Mouse (Mus musculus) limb, embryonic 15.5 days (tissue): Measurements from ENCODE around the gene Ppfibp1. TPM values are rescaled to one million over a fixed set of nuclear protein-coding genes. Genes with fewer than 3 reads are reported as not detected.

Source experiments
- ATAC-seq: fragments of 200-750 bp; cut with Nextera tagmentation; 2 replicates; pipeline ENCODE4 v1.8.0; 2017; ENCODE audit warnings: low read depth, moderate TSS enrichment; ENCODE audit not compliant: insufficient number of reproducible peaks, low FRiP score, low TSS enrichment
- H3K27ac ChIP-seq: fragments of 300-500 bp; sonication (generic); 2 replicates; pipeline ENCODE4 v1.5.1; 2015; ENCODE audit warnings: moderate library complexity, mild to moderate bottlenecking, inconsistent platforms
- H3K27me3 ChIP-seq: fragments of 300-500 bp; sonication (generic); 2 replicates; pipeline ENCODE4 v1.6.1; 2015; ENCODE audit warnings: inconsistent platforms
- H3K36me3 ChIP-seq: fragments of 300-500 bp; sonication (generic); 2 replicates; pipeline ENCODE4 v1.6.1; 2015; ENCODE audit warnings: inconsistent platforms
- H3K4me1 ChIP-seq: fragments of 300-500 bp; sonication (generic); 2 replicates; pipeline ENCODE4 v1.6.1; 2015; ENCODE audit warnings: inconsistent platforms
- H3K4me2 ChIP-seq: fragments of 300-500 bp; sonication (generic); 2 replicates; pipeline ENCODE4 v1.6.1; 2015; ENCODE audit warnings: mild to moderate bottlenecking, inconsistent platforms
- H3K4me3 ChIP-seq: fragments of 300-500 bp; sonication (generic); 2 replicates; pipeline ENCODE4 v1.5.1; 2015; ENCODE audit warnings: mild to moderate bottlenecking, inconsistent platforms
- H3K9ac ChIP-seq: fragments of 300-500 bp; sonication (generic); 2 replicates; pipeline ENCODE4 v1.6.1; 2015; ENCODE audit warnings: inconsistent platforms
- H3K9me3 ChIP-seq: fragments of 300-500 bp; sonication (generic); 2 replicates; pipeline ENCODE4 v1.6.1; 2016; ENCODE audit warnings: inconsistent platforms
- WGBS: fragments of 180-500 bp; shearing (Covaris S2); methylation state at CpG from one replicate; pipeline ENCODE4 v1.1.7; 2015; 5-methylcytosine and 5-hydroxymethylcytosine counted together
- polyA plus RNA-seq: library from polyadenylated mRNA; unstranded; fragments of >200 nt; fragmentation: Nextera tagmentation; extraction: Ambion mirVana; gene quantifications from 2 replicates; pipeline ENCODE4 v1.2.1, GENCODE M21; 2015

The Ppfibp1 gene
- polyA plus RNA-seq, 1 experiment from 2014 or later = 63.5 TPM

GRCm38 (mm10) chr6:146906000-146906786 lies 17.9 kb downstream of the Ppfibp1 start:
- Histone ChIP-seq H3K27ac (no peak overlapping the region), H3K36me3 (0 out of 2 replicates have a peak, but pooled peaks cover 2% of the 10 kb centered on the region), H3K4me3 (no peak overlapping the region), H3K4me2 (no peak overlapping the region), H3K9me3 (no peaks in the 10 kb centered on the region), H3K27me3 (no peaks in the 10 kb centered on the region), H3K4me1 (peaks cover 20% of the 10 kb centered on the region; the same call in 1 of the 2 replicates), H3K9ac (no peak overlapping the region)
- WGBS = 82% methylated on average over 3 of the region's 3 CpGs
- ATAC-seq = no peak

GRCm38 (mm10) chr6:146907061-146907794 lies 18.9 kb downstream of the Ppfibp1 start:
- ATAC-seq = no peak
- Histone ChIP-seq H3K4me2 (no peak overlapping the region), H3K27ac (no peak overlapping the region), H3K9me3 (no peaks in the 10 kb centered on the region), H3K9ac (no peak overlapping the region), H3K36me3 (no peaks in the 10 kb centered on the region), H3K4me3 (no peak overlapping the region), H3K27me3 (no peaks in the 10 kb centered on the region), H3K4me1 (peaks cover 20% of the 10 kb centered on the region; the same call in 1 of the 2 replicates)
- WGBS = 76% methylated on average over 5 of the region's 5 CpGs

GRCm38 (mm10) chr6:146907795-146908190 lies 19.5 kb downstream of the Ppfibp1 start:
- Histone ChIP-seq H3K27me3 (no peaks in the 10 kb centered on the region), H3K4me2 (no peak overlapping the region), H3K4me1 (peaks cover 24% of the 10 kb centered on the region), H3K36me3 (no peaks in the 10 kb centered on the region), H3K9me3 (no peaks in the 10 kb centered on the region), H3K4me3 (no peak overlapping the region), H3K9ac (no peak overlapping the region), H3K27ac (no peak overlapping the region)
- no peak for ATAC-seq
- WGBS = 93% methylated on average over 1 of the region's 1 CpGs

- Histone ChIP-seq H3K27ac (no peak overlapping the region), H3K4me2 (no peak overlapping the region), H3K4me3 (no peak overlapping the region), H3K9ac (no peak overlapping the region), H3K36me3 (no peaks in the 10 kb centered on the region), H3K27me3 (no peaks in the 10 kb centered on the region), H3K4me1 (peaks cover 33% of the 10 kb centered on the region), H3K9me3 (no peaks in the 10 kb centered on the region)
- 56% methylated on average over 2 of the region's 2 CpGs for WGBS
- ATAC-seq = no peak
These were observed 20.5 kb downstream of the Ppfibp1 start for GRCm38 (mm10) chr6:146908801-146909200.

- peaks cover 37% of the 10 kb centered on the region for H3K4me1 ChIP-seq
- WGBS = 66% methylated on average over 5 of the region's 5 CpGs
- ATAC-seq = no peak
- H3K27me3 ChIP-seq = no peaks in the 10 kb centered on the region
- peak overlapping the region; percentile 38; the same call in 1 of the 2 replicates for H3K27ac ChIP-seq
- H3K9ac ChIP-seq = no peak overlapping the region
- H3K9me3 ChIP-seq = no peaks in the 10 kb centered on the region
- H3K4me3 ChIP-seq = no peak overlapping the region
- H3K36me3 ChIP-seq = no peaks in the 10 kb centered on the region
- no peak overlapping the region for H3K4me2 ChIP-seq
These were observed 21.6 kb downstream of the Ppfibp1 start for GRCm38 (mm10) chr6:146909725-146910489.

GRCm38 (mm10) chr6:146910801-146911200 lies 22.5 kb downstream of the Ppfibp1 start:
- H3K4me2 ChIP-seq = no peak overlapping the region
- H3K9me3 ChIP-seq = no peaks in the 10 kb centered on the region
- H3K36me3 ChIP-seq = no peaks in the 10 kb centered on the region
- no peak for ATAC-seq
- H3K4me3 ChIP-seq = no peak overlapping the region
- H3K4me1 ChIP-seq = peaks cover 37% of the 10 kb centered on the region
- no peaks in the 10 kb centered on the region for H3K27me3 ChIP-seq
- H3K9ac ChIP-seq = no peak overlapping the region
- WGBS = 75% methylated on average over 2 of the region's 2 CpGs
- H3K27ac ChIP-seq = no peak overlapping the region

GRCm38 (mm10) chr6:146912835-146913488 lies 24.7 kb downstream of the Ppfibp1 start:
- Histone ChIP-seq H3K4me3 (no peak overlapping the region), H3K9ac (no peak overlapping the region), H3K27me3 (no peaks in the 10 kb centered on the region), H3K4me2 (no peak overlapping the region), H3K36me3 (no peaks in the 10 kb centered on the region), H3K4me1 (peaks cover 29% of the 10 kb centered on the region), H3K9me3 (no peaks in the 10 kb centered on the region), H3K27ac (peak overlapping the region; percentile 80)
- ATAC-seq = no peak
- WGBS = 17% methylated on average over 3 of the region's 3 CpGs

GRCm38 (mm10) chr6:146913489-146914198 lies 25.4 kb downstream of the Ppfibp1 start:
- no peak for ATAC-seq
- Histone ChIP-seq H3K9ac (no peak overlapping the region), H3K4me3 (no peak overlapping the region), H3K27ac (peak overlapping the region; percentile 80), H3K4me2 (no peak overlapping the region), H3K9me3 (no peaks in the 10 kb centered on the region), H3K36me3 (0 out of 2 replicates have a peak, but pooled peaks cover 3% of the 10 kb centered on the region), H3K27me3 (no peaks in the 10 kb centered on the region), H3K4me1 (peaks cover 28% of the 10 kb centered on the region)
- WGBS = 6% methylated on average over 4 of the region's 4 CpGs

- Histone ChIP-seq H3K27me3 (no peaks in the 10 kb centered on the region), H3K4me3 (no peak overlapping the region), H3K4me1 (peaks cover 17% of the 10 kb centered on the region), H3K4me2 (no peak overlapping the region), H3K9ac (no peak overlapping the region), H3K27ac (no peak overlapping the region), H3K36me3 (0 out of 2 replicates have a peak, but pooled peaks cover 3% of the 10 kb centered on the region), H3K9me3 (no peaks in the 10 kb centered on the region)
- WGBS = 76% methylated on average over 1 of the region's 1 CpGs
- ATAC-seq = no peak
These were observed 27.5 kb downstream of the Ppfibp1 start for GRCm38 (mm10) chr6:146915808-146916207.

- Histone ChIP-seq H3K36me3 (0 out of 2 replicates have a peak, but pooled peaks cover 3% of the 10 kb centered on the region), H3K27ac (no peak overlapping the region), H3K9me3 (no peaks in the 10 kb centered on the region), H3K4me1 (peaks cover 17% of the 10 kb centered on the region), H3K4me2 (no peak overlapping the region), H3K4me3 (no peak overlapping the region), H3K9ac (no peak overlapping the region), H3K27me3 (no peaks in the 10 kb centered on the region)
- 76% methylated on average over 3 of the region's 3 CpGs for WGBS
- no peak for ATAC-seq
These were observed 29.1 kb downstream of the Ppfibp1 start for GRCm38 (mm10) chr6:146917396-146917795.

- Histone ChIP-seq H3K4me2 (no peak overlapping the region), H3K27ac (no peak overlapping the region)
- ATAC-seq = no peak
These were observed 30.1 kb downstream of the Ppfibp1 start for GRCm38 (mm10) chr6:146918341-146918740.

More at GRCm38 (mm10) chr6:146918341-146918740, 30.1 kb downstream of the Ppfibp1 start:
- 85% methylated on average over 6 of the region's 6 CpGs for WGBS
- H3K36me3 ChIP-seq = 0 out of 2 replicates have a peak, but pooled peaks cover 3% of the 10 kb centered on the region
- no peaks in the 10 kb centered on the region for H3K27me3 ChIP-seq
- no peak overlapping the region for H3K9ac ChIP-seq
- H3K4me1 ChIP-seq = peaks cover 8% of the 10 kb centered on the region
- H3K4me3 ChIP-seq = no peak overlapping the region
- H3K9me3 ChIP-seq = no peaks in the 10 kb centered on the region
